Mouse (Mus musculus): ENCODE measurements around the gene Cacybp.
A peak's percentile ranks its signal among the peaks of the same experiment; 100 is the strongest.

Gene Cacybp

GRCm38 (mm10) chr1:160214171-160214570 lies 1.5 kb upstream of the Cacybp start:
- DNase-seq (ENCODE audit: low spot score in 2 of 2), result no peak

GRCm38 (mm10) chr1:160212123-160212691 lies 468 bp downstream of the Cacybp start:
- DNase-seq (ENCODE audit: low spot score in 2 of 2), result no peak

- DNase-seq (ENCODE audit: low spot score in 2 of 2), result no peak
These were observed 1.0 kb downstream of the Cacybp start for GRCm38 (mm10) chr1:160211597-160212122.

- DNase-seq (ENCODE audit: low spot score in 2 of 2), result no peak
These were observed 2.1 kb downstream of the Cacybp start for GRCm38 (mm10) chr1:160210566-160210965.

GRCm38 (mm10) chr1:160209844-160210243 lies 2.8 kb downstream of the Cacybp start:
- no peak for DNase-seq (ENCODE audit: low spot score in 2 of 2)

GRCm38 (mm10) chr1:160205486-160205885 lies 7.2 kb downstream of the Cacybp start:
- no peak for DNase-seq (ENCODE audit: low spot score in 2 of 2)

- no peak for DNase-seq (ENCODE audit: low spot score in 2 of 2)
These were observed 17.4 kb downstream of the Cacybp start for GRCm38 (mm10) chr1:160195337-160195663.

GRCm38 (mm10) chr1:160194529-160195336 lies 17.9 kb downstream of the Cacybp start, which contains the start of gene Mrps14:
Gene Mrps14, plus strand, starts transcription at chr1:160195215.
- peak; percentile 96 to 98 for DNase-seq (ENCODE audit: low spot score in 2 of 2)

GRCm38 (mm10) chr1:160184506-160184905 lies 28.2 kb downstream of the Cacybp start:
- peak; percentile 35 to 57 for DNase-seq (ENCODE audit: low spot score in 2 of 2)

GRCm38 (mm10) chr1:160181216-160181615 lies 31.5 kb downstream of the Cacybp start:
- DNase-seq (ENCODE audit: low spot score in 2 of 2), result no peak

- no peak for DNase-seq (ENCODE audit: low spot score in 2 of 2)
These were observed 35.8 kb downstream of the Cacybp start for GRCm38 (mm10) chr1:160176903-160177302.

- no peak for DNase-seq (ENCODE audit: low spot score in 2 of 2)
These were observed 46.1 kb downstream of the Cacybp start for GRCm38 (mm10) chr1:160166600-160166999.

GRCm38 (mm10) chr1:160158190-160158589 lies 54.5 kb downstream of the Cacybp start:
- DNase-seq (ENCODE audit: low spot score in 2 of 2), result no peak

GRCm38 (mm10) chr1:160153480-160153879 lies 59.2 kb downstream of the Cacybp start, which contains the start of gene Tnn:
Gene Tnn, minus strand, starts transcription at chr1:160153580.
- DNase-seq (ENCODE audit: low spot score in 2 of 2), result no peak

Measured in frontal cortex, postnatal 10 days (tissue).